Mouse (Mus musculus) NIH3T3 (cell line): ENCODE data around the gene Palld.

ENCODE experiments used
- DNase-seq: peaks from one replicate; pipeline ENCODE4 v3.0.0-alpha.2; 2012; ENCODE audit warnings: low read depth

The Palld gene

DNA sequence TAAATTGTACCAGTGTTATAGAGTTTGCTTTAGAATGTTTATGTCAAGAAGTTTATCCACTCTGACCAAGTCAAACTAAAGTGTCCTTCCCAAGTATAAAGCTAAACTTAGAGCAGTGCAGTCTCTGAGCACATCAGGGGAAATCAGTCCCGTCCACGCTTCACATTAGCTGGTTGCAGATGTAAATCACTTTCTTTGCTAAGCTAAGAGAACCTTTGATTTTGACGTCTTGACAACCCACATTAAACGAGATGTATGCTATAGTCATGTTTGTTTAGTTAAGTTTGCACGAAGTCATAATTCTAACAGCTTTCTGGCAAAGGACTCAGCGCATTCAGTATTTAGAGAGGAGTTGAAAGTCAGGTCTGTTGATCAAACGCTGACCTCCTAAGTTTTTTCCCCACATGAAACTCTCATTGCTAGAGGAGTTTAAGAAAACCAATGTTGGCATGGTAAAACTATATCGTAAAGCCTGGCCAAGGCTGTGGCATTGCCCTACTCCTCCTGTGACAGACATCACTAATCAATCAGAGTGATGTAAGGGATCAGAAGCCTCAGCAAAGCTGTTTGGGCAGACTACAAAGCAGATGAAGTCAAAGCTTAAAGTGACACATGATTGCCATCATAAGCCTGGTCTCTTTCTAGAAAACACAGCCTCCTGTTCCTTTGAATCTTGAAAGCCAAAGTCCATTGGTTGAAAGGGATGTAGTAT lies 177.0 kb downstream of the Palld start:
- peak; percentile 8 for DNase-seq

DNA sequence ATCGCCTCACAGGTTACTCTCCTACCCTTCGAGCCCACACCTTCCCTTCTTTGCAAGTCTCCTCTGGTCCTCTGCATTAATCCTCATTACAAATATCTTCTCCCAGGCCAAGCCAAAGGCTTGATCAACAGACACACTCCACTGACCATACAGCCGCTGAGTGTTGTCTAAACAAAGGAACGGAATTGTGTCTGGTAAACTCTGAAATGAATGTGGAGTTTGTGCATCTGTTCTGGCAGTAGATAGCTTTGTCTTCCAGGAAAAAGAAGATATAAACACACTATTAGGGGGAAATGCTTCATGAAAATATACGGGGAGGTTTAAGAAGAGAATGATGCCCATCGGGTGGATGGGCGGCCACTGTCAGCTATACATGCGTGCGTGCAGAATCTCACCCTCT lies 180.3 kb downstream of the Palld start:
- DNase-seq = no peak

DNA sequence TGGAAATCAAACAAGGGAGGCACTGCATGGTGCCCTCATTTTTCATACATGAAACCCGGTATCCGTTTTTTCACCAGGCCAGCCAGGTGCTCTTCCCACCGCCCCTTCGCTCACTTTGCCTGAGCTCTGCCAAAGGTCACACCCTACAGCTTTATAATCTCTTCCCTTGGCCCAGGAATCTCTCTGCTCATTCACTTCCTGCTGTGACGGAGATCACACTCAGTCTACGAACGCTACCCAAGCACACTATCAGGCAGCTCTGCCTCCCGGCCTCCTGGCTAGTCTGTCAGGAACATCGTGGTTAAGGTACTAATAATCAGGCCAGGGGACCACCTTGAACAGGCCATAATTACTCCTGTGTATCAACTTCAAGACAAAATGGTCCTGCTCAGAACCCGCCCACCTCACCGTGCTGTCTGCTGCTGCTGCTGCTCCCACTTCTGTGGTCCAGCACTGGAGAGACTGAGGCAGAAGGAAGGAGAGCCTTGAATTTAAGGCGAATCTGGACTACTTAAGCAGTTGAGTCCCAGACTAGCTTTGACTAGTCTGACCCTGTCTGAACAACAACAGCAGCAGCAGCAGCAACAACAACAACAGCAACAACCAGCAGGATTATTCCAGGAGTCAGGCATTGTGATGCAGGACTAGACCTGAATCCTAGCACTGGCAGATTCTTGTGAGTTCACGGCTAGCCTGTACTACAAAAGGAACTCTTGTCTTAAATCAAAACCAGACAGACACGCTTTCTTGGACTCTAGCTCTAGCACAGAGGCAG lies 187.0 kb downstream of the Palld start:
- DNase-seq = no peak

DNA sequence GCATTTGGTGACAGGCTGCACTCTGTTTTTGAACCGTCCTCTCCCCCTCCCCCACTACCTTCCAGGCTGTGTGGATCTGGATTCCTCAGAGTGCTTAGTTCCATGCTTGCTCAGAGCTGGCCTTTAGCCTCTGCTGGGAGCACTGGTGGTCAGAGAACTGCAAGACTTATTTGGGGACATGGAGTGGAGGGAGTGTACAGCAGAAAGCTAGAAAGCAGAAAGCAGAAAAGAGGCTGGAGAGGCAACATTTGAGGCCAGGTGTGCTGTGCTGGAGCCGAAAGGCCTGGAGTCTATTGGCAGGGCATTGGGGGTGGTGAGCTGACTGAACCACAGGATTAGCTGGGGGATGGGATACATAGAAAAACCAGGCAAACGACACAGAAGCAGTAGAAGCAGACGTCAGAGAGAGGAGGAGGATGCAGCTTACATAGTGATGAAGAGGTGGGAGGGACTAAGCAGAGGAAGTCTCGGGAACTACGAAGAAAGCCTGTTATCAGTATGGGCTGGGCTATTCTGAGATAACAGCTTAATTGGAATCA lies 188.1 kb downstream of the Palld start:
- no peak for DNase-seq

DNA sequence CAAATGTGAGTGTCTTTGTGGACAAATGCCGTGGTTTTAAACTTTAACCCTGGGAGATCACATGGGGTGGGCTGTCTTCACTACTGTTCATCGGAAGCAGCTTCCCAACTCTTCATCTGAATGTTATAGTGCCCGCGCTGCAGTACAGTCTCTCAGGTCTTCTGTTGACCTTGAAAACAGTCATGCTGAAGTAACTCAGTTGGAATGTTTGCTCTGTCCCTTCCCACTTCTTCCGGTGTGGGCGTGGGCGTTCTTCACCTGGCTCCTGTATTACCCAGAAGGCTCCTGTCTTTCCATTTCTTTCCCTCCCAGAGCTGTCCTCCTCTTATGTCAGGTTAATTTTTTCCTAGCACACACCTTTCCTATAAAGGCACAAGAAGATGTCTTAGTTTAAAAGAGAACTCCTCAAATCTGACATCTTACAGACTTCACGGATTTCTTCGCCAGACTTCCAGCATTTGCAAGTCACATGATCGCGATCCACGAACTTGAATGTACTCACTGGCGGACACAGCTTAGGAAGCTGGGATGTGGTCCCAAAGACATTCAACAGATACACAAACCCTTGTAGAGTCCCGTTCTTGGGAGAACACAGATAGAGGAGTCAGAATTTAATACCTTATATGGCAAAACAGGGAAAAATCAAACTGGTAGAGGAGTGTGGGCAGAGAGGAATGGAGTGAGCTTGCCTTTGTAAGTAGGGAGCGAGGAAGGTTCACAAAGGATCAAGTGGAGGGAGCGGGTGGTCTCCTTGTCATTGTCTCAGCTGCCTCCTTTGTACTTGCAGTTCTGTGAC lies 189.1 kb downstream of the Palld start:
- no peak for DNase-seq

DNA sequence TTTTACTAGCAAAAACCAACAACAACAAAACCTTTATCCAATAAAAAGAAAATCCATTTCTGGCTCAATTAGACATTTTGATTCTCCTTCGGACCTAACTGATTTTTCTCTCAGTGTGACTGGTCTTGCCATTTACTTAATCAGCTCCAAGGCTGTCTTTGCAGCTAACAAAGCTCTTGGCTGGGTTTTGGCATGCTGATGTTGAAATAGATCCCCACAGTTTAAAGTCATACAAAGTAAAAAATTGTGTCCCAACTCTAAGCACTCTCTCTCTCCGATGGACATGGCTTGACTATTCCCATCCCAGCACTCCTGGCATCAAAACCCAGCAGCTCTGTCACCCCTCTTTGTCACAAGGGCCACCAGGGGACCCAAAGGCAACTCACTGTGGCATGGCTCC lies 190.1 kb downstream of the Palld start:
- DNase-seq = no peak

DNA sequence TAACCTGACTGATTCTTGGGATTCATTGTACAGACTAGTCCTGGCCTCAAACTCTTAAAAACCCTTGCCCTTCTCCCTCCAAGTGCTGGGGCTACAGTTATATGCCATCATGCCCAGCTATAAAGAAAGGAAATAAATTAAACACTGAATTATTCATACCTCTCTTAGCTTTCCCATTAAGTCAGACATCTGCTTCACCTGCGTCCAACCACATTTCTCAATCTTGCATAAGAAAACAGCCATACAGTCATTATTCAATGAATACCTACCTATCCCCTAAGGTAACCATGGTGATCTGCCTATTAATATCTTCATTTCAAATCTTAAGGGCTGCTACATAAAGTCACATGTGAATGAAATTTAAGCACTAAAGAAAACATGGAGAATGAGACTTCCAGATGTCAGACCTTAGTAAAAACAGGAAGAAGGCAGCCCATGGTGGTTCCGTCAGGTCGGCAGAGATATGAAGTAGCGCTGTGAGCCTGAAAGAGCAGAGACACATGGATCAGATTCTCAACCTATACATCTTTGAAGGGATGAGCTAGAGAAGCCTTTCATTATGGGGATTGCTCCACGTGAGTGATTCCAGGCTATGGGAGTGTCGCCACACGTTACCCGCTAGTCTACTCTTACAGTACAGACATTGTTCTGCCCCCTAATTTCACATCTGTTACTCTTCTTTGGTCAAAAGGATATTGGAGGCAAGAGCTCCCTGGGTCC lies 193.7 kb downstream of the Palld start:
- no peak for DNase-seq

DNA sequence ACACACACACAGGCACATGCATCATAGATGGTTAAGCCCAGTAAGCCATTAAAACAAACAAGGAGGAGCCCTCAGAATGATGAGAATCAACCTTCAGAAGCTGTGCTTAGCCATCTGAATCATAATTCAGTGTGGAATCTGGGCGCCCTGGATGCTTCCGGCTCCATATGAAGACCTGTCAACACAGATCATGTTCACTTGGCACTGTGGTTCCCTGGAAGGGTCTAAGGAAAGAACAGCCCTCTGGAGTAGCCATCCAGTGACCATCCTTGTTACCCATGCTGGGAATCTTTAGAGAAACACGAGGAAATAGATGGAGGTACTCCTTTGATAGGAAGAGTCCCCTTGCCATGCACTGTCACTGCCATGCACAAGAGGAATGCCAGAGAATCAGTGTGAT lies 197.0 kb downstream of the Palld start:
- DNase-seq = no peak

DNA sequence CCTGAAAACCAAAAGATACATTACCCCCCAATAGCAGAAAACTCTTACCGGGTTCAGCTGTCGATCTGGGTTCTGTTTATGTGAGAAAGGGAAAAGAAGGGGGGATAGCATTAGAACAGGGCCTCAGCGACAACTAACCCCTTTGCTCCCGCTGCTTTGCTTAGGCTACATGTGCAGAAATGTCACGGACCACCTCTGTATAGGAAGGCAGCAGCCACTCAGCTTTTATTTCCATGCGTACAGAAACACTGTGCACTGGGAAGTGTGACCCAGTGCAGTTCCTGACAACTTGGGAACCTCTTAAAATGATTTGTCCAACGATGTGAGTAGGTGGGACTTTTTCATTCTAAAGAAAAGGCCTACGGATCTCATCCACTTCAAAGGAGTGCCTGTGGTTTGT lies 200.4 kb downstream of the Palld start:
- DNase-seq = no peak

DNA sequence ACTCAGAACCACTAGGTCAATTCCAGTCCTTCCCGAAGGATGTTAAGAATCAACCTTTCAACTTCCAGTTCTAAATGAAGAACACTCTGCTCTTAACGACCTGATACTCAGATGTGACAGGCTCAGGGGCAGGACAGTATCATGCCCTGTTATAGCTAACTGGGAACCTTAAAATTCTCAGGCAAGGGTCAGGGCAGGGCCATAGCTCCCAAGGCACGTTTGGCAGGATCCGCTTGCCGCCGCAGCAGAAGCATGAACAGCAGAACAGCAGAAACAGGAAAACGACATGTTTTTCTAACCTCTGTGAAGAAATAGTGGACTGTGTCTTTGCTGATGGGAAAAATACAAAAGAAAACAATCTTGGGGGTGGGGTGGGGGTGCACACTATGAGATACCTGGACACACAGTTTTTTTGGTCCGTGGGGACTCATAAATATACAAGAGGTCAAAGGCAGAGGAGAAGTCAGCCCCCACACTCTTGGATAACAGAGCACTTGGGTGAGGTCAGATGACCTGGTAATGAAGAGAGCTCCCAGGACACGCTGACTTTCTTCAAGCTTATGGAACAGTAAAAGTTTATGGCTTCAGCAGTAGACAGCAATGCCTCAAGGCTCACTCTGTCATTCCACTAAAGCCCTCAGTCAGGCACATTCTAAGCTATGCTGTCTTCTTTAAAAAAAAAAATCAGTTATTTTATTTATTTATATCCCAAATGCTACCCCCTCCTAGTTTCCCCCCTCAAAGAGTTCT lies 201.4 kb downstream of the Palld start:
- DNase-seq = no peak

DNA sequence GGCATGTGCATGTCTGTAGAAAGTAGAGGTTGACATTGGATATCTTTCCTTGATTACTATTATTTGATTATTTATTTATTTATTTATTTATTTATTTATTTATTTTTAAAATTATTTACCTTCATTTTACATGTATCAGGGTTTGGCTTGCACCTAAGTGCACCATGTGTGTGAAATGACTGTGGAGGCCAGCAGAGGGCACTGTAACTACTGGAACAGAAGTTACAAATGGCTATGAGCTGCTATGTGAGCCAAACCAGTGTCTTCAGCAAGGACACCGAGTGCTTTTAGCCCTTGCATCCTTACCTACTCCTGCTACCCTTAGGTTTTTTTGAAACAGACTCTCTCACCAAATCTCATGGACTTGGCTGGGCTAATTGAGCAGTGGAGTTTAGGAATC lies 202.2 kb downstream of the Palld start:
- peak; percentile 55 for DNase-seq

DNA sequence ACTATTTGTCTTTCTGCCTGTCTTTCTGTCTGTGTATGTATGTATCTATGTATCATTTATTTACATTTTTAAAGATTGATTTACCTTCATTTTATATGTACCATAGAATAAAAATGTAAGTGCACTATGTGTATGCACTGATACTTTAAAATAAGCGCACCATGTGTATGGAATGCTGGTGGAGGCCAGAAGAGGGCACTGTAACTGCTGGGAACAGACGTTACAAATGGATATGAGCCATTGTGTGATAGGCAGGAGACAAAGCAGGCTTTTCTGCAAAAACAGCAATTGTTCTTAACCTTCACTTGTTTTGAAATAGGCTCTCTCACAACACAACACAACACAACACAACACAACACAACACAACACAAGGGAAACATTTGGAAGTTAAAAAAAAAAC lies 203.5 kb downstream of the Palld start:
- DNase-seq = peak; percentile 14

DNA sequence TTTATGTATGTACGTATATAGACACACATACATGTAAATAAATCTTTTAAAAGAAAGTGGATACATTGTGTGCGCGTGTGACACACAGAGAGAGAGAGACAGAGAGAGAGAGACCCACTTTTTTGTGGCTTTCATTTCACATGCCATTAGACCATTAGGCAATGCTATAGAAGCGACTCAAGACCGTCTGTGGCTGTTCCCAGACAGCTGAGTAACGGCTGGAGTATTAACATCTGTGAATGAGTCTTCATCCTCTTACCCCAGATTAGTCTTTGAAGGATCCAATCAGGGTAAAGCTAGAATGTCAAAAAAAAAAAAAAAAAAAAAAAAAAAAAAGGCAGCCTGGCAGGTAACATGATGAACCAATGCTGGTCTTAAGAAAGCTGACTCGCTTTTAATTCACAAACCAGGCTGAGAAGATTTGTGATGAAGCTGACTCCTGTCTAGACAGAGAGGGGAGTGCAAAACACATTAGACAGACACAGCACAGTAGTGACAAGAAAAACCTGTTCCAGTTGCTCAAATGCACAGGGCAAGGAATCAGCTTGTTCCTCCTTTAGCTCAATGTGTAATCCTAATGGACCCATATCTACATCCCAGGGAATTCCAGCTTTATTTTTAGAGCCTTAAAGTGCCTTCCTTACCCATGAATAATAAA lies 204.6 kb downstream of the Palld start:
- peak; percentile 61 for DNase-seq

DNA sequence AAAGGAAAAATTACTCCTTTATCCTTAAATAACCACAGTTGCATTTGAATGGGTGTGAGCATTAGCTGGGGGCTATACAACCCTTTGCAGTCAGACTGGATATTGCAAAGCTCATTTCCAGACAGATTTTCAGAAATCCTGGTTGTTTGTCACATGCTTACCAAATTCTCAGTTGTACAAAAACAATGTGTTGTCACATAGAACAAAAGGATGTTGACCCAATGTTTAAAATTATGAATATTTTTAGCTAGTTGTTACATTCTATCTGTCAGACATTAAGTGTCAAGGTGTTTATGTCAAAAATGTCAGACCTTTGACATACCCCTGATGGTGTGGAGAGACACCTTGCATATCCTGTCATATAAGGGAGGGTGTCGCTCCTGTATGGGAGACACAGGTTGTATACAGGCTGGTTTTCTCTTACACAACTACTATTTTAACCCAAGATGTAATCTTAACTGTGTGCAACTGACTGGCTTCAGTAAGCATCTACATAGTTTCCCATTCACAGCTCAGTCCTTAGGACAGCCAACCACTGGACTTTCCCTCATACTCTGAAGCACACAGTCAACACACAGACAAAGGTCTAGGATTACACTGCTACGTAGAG lies 205.5 kb downstream of the Palld start:
- no peak for DNase-seq

DNA sequence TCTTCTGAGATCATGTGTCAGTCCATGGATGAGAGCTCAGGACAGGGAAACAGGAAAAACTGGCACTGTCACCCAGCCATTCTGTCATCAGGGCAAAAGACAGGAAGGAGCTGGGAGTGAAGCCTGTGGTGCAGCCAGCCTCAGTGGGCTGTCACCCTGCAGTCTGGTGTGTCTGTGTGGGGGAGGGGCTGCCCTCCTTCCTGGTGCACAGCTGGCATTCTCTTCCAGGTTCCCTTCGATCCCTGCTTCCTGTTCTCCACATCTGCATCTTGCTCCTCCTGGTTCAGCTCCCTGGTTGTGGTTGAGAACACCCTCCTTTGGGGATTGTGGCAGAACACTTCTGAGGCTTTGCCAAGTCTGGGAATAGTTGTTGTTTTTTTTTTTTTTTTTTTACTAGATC lies 207.1 kb downstream of the Palld start:
- DNase-seq = peak; percentile 49

DNA sequence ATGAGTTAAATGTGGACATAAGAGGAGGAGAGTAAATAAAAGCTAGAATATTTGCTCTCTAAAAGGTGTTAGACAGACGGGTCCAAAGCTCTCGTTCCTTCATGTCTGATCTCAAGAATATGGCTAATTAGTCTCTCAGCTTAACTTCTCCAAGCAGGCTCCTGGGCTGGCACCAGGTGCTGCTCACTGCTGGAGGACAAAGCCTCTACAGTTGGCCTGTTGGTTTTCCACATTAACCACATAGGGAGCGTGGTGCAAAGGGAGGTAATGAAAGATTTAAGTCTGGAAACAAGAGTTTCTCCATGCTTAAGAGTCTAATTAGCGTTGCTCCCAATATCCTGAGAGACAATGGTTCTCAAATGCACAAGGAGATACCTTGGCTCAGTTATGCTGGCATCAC lies 209.6 kb downstream of the Palld start:
- no peak for DNase-seq

DNA sequence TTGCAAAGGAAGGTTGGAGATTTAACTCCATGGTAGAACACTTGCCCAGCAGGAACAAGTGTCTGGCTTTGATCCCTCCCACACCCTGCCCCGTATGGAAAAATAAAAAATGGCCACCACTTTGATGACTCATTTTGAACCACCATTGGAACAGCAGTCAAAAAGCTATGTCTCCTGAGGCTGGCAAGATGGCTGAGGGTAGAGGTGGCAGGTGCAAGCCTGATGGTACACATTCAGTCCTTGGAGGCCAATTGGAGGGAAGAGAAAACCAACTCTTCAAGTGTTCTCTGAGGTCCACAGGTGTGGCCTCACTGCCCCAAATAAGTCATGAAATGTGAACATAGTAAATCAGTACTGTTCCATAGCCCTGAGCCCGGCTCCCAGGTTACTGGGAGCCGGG lies 210.4 kb downstream of the Palld start:
- DNase-seq = no peak

DNA sequence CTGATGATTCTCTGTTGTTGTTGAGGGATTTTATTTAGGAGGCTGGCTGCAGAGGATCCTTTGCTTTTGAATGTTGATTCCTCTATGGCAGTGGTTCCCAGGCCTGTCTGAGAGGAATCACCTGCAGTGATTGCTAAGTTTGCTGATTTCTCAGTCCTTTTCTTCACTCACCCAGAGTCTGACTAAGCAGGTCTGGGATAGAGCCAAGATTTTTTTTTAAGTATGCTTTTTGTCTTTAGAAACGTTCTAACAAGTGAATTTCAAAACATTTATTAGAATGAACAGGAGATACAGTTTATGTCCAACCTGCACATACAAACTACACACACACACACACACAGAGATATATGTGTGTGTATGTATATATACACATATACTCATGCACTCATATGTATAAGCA lies 211.1 kb downstream of the Palld start:
- DNase-seq = peak; percentile 73

DNA sequence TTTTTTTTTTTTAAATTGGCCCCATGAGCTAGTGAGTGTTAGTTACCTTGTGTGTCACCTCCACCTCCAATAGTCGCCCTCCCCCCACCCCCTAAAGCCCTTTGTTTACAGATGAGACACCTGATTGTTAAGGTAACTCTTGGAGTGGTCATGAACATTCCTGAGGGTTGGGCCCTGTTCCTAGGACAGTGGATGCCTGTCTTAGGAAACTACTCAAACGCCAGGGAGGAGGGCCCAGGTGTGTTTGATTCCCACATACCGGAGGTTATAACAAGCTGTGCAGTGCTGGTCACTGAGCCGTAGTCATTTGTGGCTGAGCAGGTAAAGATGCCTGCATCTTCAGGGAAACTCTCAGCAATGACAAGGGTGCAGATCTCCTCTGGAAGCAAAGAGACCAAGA lies 215.4 kb downstream of the Palld start:
- DNase-seq = no peak

DNA sequence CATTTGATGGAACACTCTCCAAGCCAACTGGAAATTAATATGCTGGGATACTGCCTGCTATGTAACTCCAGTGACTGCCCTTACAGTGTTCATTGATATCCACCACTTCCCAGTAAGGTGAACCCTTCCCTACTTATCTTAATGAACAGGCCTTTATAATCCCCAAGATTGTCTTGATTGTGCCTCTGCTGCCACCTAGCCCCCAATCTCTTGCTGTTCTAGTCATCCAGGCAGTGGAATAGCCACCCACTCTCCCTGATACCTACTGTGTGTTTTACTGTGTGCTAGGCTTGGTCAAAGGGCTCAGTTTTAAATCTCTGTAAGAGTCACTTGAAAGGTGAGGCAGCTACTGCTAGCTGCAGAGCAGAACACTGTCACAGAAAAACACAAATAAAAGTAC lies 216.2 kb downstream of the Palld start:
- DNase-seq = peak; percentile 66
